Mouse (Mus musculus) G1E (cell line): ENCODE results near the gene Kdm1a. TPM values are rescaled to one million over a fixed set of nuclear protein-coding genes. Genes with fewer than 3 reads are reported as not detected.

Experiments
- ATAC-seq: 2 replicates; pipeline ENCODE4 v1.8.0; 2016; ENCODE audit warnings: mild to moderate bottlenecking; ENCODE audit not compliant: insufficient number of reproducible peaks, poor library complexity, low FRiP score, severe bottlenecking; ENCODE audit errors: extremely low read depth
- DNase-seq: peaks from one replicate; pipeline ENCODE4 v3.0.0; 2012; ENCODE audit warnings: low spot score
- H3K27me3 ChIP-seq: 2 replicates; pipeline ENCODE4 v1.6.1; 2012; ENCODE audit warnings: mild to moderate bottlenecking, low read length, inconsistent platforms; ENCODE audit not compliant: insufficient read depth
- H3K36me3 ChIP-seq: replicated peaks from 2 replicates; pipeline ENCODE3; 2012; ENCODE audit warnings: mild to moderate bottlenecking, inconsistent platforms
- H3K4me1 ChIP-seq: 2 replicates; pipeline ENCODE4 v1.6.1; 2012; ENCODE audit warnings: low read depth, low read length, inconsistent platforms, mixed read lengths; ENCODE audit not compliant: insufficient read depth
- H3K4me3 ChIP-seq: 2 replicates; pipeline ENCODE4 v1.5.1; 2012; ENCODE audit warnings: low read depth, mild to moderate bottlenecking, inconsistent platforms, low read length, moderate library complexity, mixed read lengths
- H3K9me3 ChIP-seq: replicated peaks from 2 replicates; pipeline ENCODE4 v1.6.1; 2012; ENCODE audit warnings: inconsistent platforms
- CTCF ChIP-seq: IDR thresholded peaks from 2 replicates; pipeline ENCODE4 v1.5.1; 2012; ENCODE audit warnings: low read depth, low read length, inconsistent platforms, mixed read lengths
- GATA1 ChIP-seq: IDR thresholded peaks from 2 replicates; pipeline ENCODE4 v1.6.1; 2012; ENCODE audit warnings: borderline replicate concordance, low read length, inconsistent platforms, mixed read lengths
- GATA2 ChIP-seq: IDR thresholded peaks from 2 replicates; pipeline ENCODE4 v1.6.1; 2012; ENCODE audit warnings: low read depth, low read length, inconsistent platforms, borderline replicate concordance
- POLR2AphosphoS5 ChIP-seq: IDR thresholded peaks from 2 replicates; pipeline ENCODE4 v1.6.1; 2012; ENCODE audit warnings: low read depth, low read length, inconsistent platforms; ENCODE audit not compliant: insufficient replicate concordance
- TAL1 ChIP-seq: conservative IDR thresholded peaks from 2 replicates; pipeline ENCODE4 v1.6.1; 2012; ENCODE audit warnings: low read depth, low read length, inconsistent platforms, mixed read lengths
- polyA plus RNA-seq: library from polyadenylated mRNA; stranded (reverse); fragments of >175 nt; gene quantifications from 2 replicates; pipeline ENCODE4 v1.2.3, GENCODE M21; 2012
- total RNA-seq, 2 experiments: library from RNA; stranded (forward) in 1 of 2; stranded (reverse) in 1 of 2; fragments of 200-1000 nt in 1 of 2; fragments of >200 nt in 1 of 2; fragmentation: Nextera tagmentation in 1 of 2; gene quantifications; 2 replicates each; pipeline ENCODE4 v1.2.3; 2014 to 2017

The Kdm1a gene
- total RNA-seq (2014; fragmentation: Nextera tagmentation): 66.5 and 86.3 TPM in 2 replicates
- total RNA-seq (2017): 89.9 and 107 TPM in 2 replicates
- polyA plus RNA-seq: 29.3 and 35.0 TPM in 2 replicates

DNA sequence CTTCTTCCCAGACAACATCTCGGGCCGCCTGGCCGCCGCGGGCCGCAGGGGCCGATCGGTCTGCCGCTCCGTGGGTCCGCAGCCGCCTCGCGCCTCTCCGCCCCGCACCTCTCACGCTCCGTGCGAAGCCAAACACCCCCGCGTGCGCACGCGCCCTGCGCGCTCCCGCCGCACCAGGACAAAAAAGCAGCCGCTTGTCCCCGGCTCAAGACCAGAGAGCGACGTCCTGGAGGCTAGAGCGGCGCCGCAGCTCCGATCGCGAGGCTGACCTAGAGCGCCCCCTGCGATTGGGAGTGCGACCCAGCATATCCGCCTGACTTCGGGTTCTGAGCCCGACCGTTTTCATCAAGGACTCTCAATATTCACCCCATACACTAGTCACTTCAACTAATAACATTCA is at the start of gene Kdm1a:
TSS of gene Kdm1a (minus strand) at position 156 of the 400 bp plus-strand sequence.
- Histone ChIP-seq H3K4me3 (peak within 1 kb of the TSS; percentile 85), H3K36me3 (peaks cover 7% of the 10 kb centered on the region), H3K27me3 (peaks cover 12% of the 10 kb centered on the region), H3K9me3 (no peaks in the 10 kb centered on the region), H3K4me1 (peaks cover 38% of the 10 kb centered on the region)
- DNase-seq (peak; percentile 79), ATAC-seq (peak; percentile 88)
- TF ChIP-seq GATA2 (no peak), CTCF (peak; percentile 65), GATA1 (no peak)

DNA sequence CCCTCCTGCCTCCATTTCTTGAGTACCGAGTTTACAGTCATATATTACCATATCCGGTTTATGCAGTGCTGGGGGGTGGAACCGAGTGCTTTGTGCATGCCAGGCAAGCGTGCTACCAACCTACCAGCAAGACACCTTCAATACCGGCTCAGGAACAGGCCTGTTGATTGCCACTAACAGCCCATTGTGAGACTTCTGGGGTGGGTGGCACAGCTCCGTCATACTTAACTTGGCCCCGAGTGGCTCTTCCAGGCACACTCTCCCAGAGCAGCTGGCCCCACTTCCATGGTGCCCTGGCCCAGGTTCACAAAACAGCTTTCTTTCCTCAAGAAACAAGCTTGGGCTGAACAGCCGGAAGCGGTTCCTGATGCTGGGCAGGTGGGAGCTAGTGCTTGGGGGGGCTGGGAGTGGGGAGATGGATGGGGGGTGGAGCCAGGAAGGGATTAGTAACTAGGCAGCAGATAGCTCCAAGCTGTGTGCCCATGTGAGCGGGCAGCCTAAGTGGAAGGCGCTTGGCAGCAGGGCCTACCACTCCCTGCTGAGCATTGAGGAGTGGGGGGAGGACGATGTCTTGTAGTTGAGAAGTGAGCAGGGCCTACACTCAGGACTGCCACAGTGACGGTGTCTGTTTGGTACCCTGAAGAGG is 49.5 kb upstream of the Kdm1a start:
- no peak for DNase-seq
- TF ChIP-seq GATA1: no peak
- no peak for TF ChIP-seq GATA2
- TF ChIP-seq TAL1: no peak
- TF ChIP-seq POLR2AphosphoS5: no peak
- TF ChIP-seq CTCF: no peak
- Histone ChIP-seq H3K4me3 (no peak overlapping the region), H3K36me3 (no peaks in the 10 kb centered on the region), H3K9me3 (no peaks in the 10 kb centered on the region), H3K27me3 (peaks cover 11% of the 10 kb centered on the region; the same call in 1 of the 2 replicates), H3K4me1 (peaks cover 62% of the 10 kb centered on the region)
- no peak for ATAC-seq

DNA sequence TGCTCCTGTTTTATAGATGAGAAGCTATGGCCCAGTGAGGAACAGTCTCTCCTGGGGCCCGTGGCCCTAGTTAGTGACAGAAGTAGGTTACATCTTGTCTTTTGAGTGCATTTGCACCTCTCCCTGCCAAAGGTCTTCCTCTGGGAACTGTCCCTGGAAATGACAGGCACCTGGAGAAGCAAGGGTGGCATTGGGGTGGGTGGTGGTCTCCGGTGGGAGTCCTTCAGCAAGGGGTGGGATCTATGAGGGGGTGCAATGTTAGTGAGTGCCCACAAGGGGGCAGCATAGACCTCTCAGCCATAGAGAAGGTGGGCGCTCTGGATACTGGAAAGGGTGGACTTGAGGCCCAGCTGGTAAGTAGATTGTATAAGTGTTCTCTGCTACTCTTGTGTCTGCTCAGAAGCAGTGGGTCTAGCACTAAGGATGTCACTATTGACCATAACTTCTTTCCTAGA is 48.9 kb upstream of the Kdm1a start:
- no peak overlapping the region for H3K4me3 ChIP-seq

DNA sequence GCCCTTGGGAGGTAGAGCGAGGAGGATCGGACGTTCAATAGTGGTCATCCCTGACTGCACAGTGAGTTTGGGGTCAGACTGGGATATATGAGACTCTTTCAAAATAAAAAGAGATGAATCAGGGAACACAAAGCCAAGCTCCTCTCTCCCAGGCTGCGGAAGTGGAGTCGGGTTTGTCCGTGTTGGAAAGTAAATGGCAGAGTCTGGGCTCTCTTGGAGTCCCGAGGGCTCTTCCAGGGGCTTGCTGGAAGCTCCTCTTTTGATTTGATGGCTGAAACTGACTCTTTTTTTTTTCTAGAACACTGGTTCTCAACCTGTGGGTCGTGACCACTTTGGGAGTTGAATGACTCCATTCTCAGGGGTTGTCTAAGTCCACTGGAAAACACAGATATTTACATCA is 47.7 kb upstream of the Kdm1a start:
- Histone ChIP-seq H3K4me3 (no peak overlapping the region), H3K4me1 (peaks cover 49% of the 10 kb centered on the region), H3K36me3 (no peaks in the 10 kb centered on the region), H3K9me3 (no peaks in the 10 kb centered on the region), H3K27me3 (peaks cover 11% of the 10 kb centered on the region; the same call in 1 of the 2 replicates)
- ATAC-seq (no peak), DNase-seq (no peak)
- no peak for TF ChIP-seq POLR2AphosphoS5
- TF ChIP-seq GATA1: no peak
- no peak for TF ChIP-seq TAL1
- TF ChIP-seq CTCF: no peak
- no peak for TF ChIP-seq GATA2

More for the DNA sequence above, 48.9 kb upstream of the Kdm1a start:
- DNase-seq: peak; percentile 51
- peak; percentile 90 for TF ChIP-seq CTCF
- no peak for TF ChIP-seq GATA2
- H3K9me3 ChIP-seq: no peaks in the 10 kb centered on the region
- no peaks in the 10 kb centered on the region for H3K36me3 ChIP-seq
- peaks cover 11% of the 10 kb centered on the region; the same call in 1 of the 2 replicates for H3K27me3 ChIP-seq
- no peak for ATAC-seq
- peaks cover 56% of the 10 kb centered on the region for H3K4me1 ChIP-seq

DNA sequence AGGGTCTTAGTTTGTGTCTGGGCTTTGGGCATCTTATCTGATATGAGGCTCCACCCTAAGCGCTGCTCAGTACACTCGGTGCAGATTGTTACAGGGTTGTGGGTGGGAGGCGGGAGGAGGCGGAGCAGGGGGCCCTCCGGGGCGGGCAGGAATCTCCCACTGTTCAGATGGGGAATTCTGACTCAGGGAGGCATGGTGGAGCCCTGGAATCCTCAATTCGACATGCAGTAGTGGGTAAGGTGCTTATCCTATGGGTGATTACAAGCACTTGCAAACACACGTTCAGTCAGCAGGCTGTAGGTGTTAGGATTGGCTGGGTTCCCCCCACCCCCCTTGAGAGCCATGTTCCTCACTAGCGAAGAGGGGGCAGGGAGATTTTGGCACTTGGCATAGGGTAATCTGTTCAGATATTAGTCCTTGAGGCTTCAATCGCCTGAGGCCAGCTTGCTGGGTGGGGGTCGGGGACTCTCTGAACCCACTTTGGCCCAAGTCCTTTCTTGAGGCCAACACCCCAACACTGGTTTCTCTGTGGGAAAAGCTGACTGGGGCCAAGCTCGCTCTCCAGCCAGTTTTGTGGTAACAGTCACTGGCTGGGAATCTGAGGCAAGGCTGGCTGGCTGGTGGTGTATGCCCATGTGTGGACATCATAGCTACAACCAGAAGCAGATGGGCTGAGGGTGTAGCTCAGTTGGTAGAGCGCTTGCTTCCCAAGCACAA is 47.1 kb upstream of the Kdm1a start:
- Histone ChIP-seq H3K4me3 (no peak overlapping the region), H3K9me3 (no peaks in the 10 kb centered on the region), H3K36me3 (no peaks in the 10 kb centered on the region), H3K4me1 (peaks cover 44% of the 10 kb centered on the region), H3K27me3 (peaks cover 13% of the 10 kb centered on the region; the same call in 1 of the 2 replicates)
- TF ChIP-seq GATA1: no peak
- no peak for TF ChIP-seq CTCF
- TF ChIP-seq GATA2: no peak
- TF ChIP-seq TAL1: no peak
- no peak for TF ChIP-seq POLR2AphosphoS5
- no peak for ATAC-seq
- no peak for DNase-seq

DNA sequence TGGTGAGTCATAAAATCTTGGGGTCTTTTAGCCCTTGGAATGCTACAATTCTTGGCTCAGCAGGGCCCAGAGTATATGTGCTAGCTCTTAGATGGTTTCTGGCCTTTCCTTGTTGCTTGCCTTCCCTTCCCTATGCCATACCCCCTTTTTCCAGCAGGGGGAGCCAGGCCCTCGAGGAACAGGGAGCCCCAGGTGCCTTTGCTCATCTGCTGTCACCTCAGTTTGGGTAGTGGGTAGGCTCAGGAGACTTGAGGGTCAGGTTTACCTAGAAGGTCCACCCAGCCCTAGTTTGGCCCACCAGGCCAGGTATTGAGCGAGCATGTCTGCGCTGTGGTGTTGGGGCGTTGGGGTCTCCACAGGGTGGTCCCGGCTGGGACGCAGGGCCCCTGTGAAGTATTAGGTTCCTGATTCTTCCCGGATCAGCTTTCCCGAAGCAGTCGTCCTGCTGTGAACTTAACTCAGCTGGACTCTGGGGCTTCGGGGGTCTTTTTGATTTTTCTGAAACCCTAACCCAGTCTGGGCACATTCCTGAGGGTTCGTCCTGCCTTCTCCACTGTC is 46.5 kb upstream of the Kdm1a start:
- H3K4me3 ChIP-seq: no peak overlapping the region
- DNase-seq (peak; percentile 49), ATAC-seq (no peak)
- H3K4me1 ChIP-seq: peaks cover 39% of the 10 kb centered on the region
- TF ChIP-seq GATA2 (no peak), GATA1 (no peak), CTCF (peak; percentile 83), TAL1 (no peak), POLR2AphosphoS5 (no peak)
- H3K27me3 ChIP-seq: peaks cover 16% of the 10 kb centered on the region; the same call in 1 of the 2 replicates
- H3K36me3 ChIP-seq: no peaks in the 10 kb centered on the region
- H3K9me3 ChIP-seq: no peaks in the 10 kb centered on the region
